Mouse (Mus musculus) spleen, adult 2 months (tissue): Measurements from ENCODE around the gene Irf2bp2. TPM values are rescaled to one million over a fixed set of nuclear protein-coding genes. Genes with fewer than 3 reads are reported as not detected.

Experiments used
- DNase-seq, 2 experiments: peaks; one replicate each; pipeline versions ENCODE4 v3.0.0 to v3.0.0-alpha.2; 2012 to 2021; ENCODE audit warnings: low spot score in 2 of 2, low read depth in 1 of 2
- H3K27ac ChIP-seq: fragments of 200-500 bp; 2 replicates; pipeline ENCODE4 v1.5.1; 2012; ENCODE audit warnings: low read length, inconsistent platforms; ENCODE audit not compliant: insufficient read depth
- H3K27me3 ChIP-seq: fragments of 200-500 bp; 2 replicates; pipeline ENCODE4 v1.6.1; 2012; ENCODE audit warnings: mild to moderate bottlenecking, moderate library complexity, low read length, inconsistent platforms; ENCODE audit not compliant: control insufficient read depth, insufficient read depth
- H3K36me3 ChIP-seq: fragments of 200-500 bp; 2 replicates; pipeline ENCODE4 v1.6.1; 2012; ENCODE audit warnings: mild to moderate bottlenecking, low read length, inconsistent platforms; ENCODE audit not compliant: control insufficient read depth, insufficient read depth
- H3K4me1 ChIP-seq: fragments of 200-500 bp; 2 replicates; pipeline ENCODE4 v1.6.1; 2011; ENCODE audit warnings: inconsistent platforms; ENCODE audit not compliant: control insufficient read depth, insufficient read depth, insufficient read length
- H3K4me3 ChIP-seq: fragments of 200-500 bp; 2 replicates; pipeline ENCODE4 v1.5.1; 2011; ENCODE audit warnings: mild to moderate bottlenecking, inconsistent platforms; ENCODE audit not compliant: insufficient read depth, insufficient read length; ENCODE audit errors: extremely low read depth
- CTCF ChIP-seq: fragments of 200-500 bp; IDR thresholded peaks from 2 replicates; pipeline ENCODE4 v1.5.1; 2011; ENCODE audit warnings: mild to moderate bottlenecking, inconsistent platforms; ENCODE audit not compliant: insufficient read depth, insufficient read length, insufficient replicate concordance; ENCODE audit errors: extremely low read depth
- POLR2A ChIP-seq: fragments of 200-500 bp; IDR thresholded peaks from 2 replicates; pipeline ENCODE4 v1.6.1; 2011; ENCODE audit warnings: low read depth, low read length, inconsistent platforms
- WGBS: fragments of 180-500 bp; shearing (Covaris S2); methylation state at CpG from one replicate; pipeline ENCODE4 v1.1.7; 2018; 5-methylcytosine and 5-hydroxymethylcytosine counted together
- polyA plus RNA-seq: library from polyadenylated mRNA; depleted of rRNA; stranded (reverse); fragments of >200 nt; gene quantifications from 2 replicates; pipeline ENCODE4 v1.2.3, GENCODE M21; 2012

Gene Irf2bp2
- polyA plus RNA-seq, 1 experiment = 49.6 TPM

DNA sequence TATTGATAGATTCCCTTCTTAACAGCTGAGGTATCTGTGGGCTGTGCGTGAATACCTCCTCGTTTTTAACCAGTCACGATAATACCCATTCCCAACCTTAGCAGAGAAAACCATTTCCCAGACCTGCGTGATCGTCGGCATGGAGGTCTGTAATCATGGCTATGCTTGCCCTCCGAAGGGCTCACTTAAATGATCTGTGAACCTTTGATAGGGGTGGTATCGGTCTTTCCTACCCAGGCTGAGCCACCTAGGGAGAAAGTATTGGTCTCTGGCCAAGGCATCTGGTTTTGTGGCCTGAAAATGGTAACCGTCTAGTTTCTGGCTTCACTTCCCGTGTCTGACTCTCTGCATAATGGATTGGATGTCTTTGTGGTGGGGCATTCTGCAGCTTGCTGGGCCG, 32.6 kb upstream of the Irf2bp2 start:
- H3K4me1 ChIP-seq = peaks cover 10% of the 10 kb centered on the region; the same call in 1 of the 2 replicates

GRCm38 (mm10) chr8:126622111-126622795, 28.5 kb upstream of the Irf2bp2 start:
- no peak for TF ChIP-seq CTCF
- TF ChIP-seq POLR2A = no peak
- no peaks in the 10 kb centered on the region for H3K36me3 ChIP-seq
- no peak for DNase-seq
- no peaks in the 10 kb centered on the region for H3K27me3 ChIP-seq
- 41% methylated on average over 9 of the region's 9 CpGs for WGBS
- no peak overlapping the region for H3K27ac ChIP-seq
- peaks cover 3% of the 10 kb centered on the region; the same call in 1 of the 2 replicates for H3K4me1 ChIP-seq
- no peak overlapping the region for H3K4me3 ChIP-seq

More for the DNA sequence above, 32.6 kb upstream of the Irf2bp2 start:
- DNase-seq = no peak
- WGBS = 60% methylated on average over 11 of the region's 11 CpGs
- Histone ChIP-seq H3K27me3 (no peaks in the 10 kb centered on the region), H3K27ac (no peak overlapping the region), H3K4me3 (no peak overlapping the region), H3K36me3 (no peaks in the 10 kb centered on the region)
- TF ChIP-seq POLR2A (no peak), CTCF (no peak)

GRCm38 (mm10) chr8:126620721-126621120, 26.9 kb upstream of the Irf2bp2 start:
- WGBS = 49% methylated on average over 3 of the region's 3 CpGs
- Histone ChIP-seq H3K4me3 (no peak overlapping the region), H3K4me1 (peaks cover 8% of the 10 kb centered on the region; the same call in 1 of the 2 replicates), H3K27me3 (no peaks in the 10 kb centered on the region), H3K36me3 (no peaks in the 10 kb centered on the region), H3K27ac (no peak overlapping the region)
- DNase-seq = no peak
- TF ChIP-seq POLR2A (no peak), CTCF (no peak)

GRCm38 (mm10) chr8:126619487-126619886, 25.7 kb upstream of the Irf2bp2 start:
- Histone ChIP-seq H3K4me1 (peaks cover 18% of the 10 kb centered on the region; the same call in 1 of the 2 replicates), H3K4me3 (no peak overlapping the region), H3K27ac (no peak overlapping the region), H3K27me3 (no peaks in the 10 kb centered on the region), H3K36me3 (no peaks in the 10 kb centered on the region)
- DNase-seq = no peak
- 86% methylated on average over 6 of the region's 6 CpGs for WGBS
- TF ChIP-seq CTCF (no peak), POLR2A (no peak)

- Histone ChIP-seq H3K27me3 (no peaks in the 10 kb centered on the region), H3K4me1 (peaks cover 27% of the 10 kb centered on the region; the same call in 1 of the 2 replicates), H3K27ac (no peak overlapping the region), H3K36me3 (no peaks in the 10 kb centered on the region), H3K4me3 (no peak overlapping the region)
- 95% methylated on average over 5 of the region's 5 CpGs for WGBS
- TF ChIP-seq POLR2A (no peak), CTCF (no peak)
- DNase-seq = no peak
These were observed 23.9 kb upstream of the Irf2bp2 start for GRCm38 (mm10) chr8:126617665-126618064.

GRCm38 (mm10) chr8:126616736-126617135, 22.9 kb upstream of the Irf2bp2 start:
- 35% methylated on average over 5 of the region's 5 CpGs for WGBS

GRCm38 (mm10) chr8:126615765-126616164, 22.0 kb upstream of the Irf2bp2 start:
- Histone ChIP-seq H3K4me3 (no peak overlapping the region), H3K27ac (peak overlapping the region; percentile 65), H3K36me3 (no peaks in the 10 kb centered on the region), H3K4me1 (peaks cover 27% of the 10 kb centered on the region; the same call in 1 of the 2 replicates), H3K27me3 (no peaks in the 10 kb centered on the region)
- peak in 1 of 2 experiments; percentile 43 for DNase-seq
- TF ChIP-seq POLR2A = no peak
- no peak for TF ChIP-seq CTCF
- WGBS = 59% methylated on average over 9 of the region's 9 CpGs

More at GRCm38 (mm10) chr8:126616736-126617135, 22.9 kb upstream of the Irf2bp2 start:
- Histone ChIP-seq H3K4me3 (no peak overlapping the region), H3K27me3 (no peaks in the 10 kb centered on the region), H3K27ac (no peak overlapping the region), H3K4me1 (peaks cover 27% of the 10 kb centered on the region; the same call in 1 of the 2 replicates), H3K36me3 (no peaks in the 10 kb centered on the region)
- DNase-seq = no peak
- TF ChIP-seq POLR2A (no peak), CTCF (no peak)
